ENCODE assay signal across 19 mouse cellular contexts in genomic region chr14:48151554-48151953, GRCm38 (mm10).
"Had no signal": no experiment of that assay in that cellular context is flagged by ENCODE, and none has a peak within 500 bp of the region (broad histone marks: within the 10 kb centered on the region; RNA-seq: fewer than 3 reads in every experiment).

No protein-coding gene starts in this region.

- H3K27me3 ChIP-seq: midbrain, embryonic 12.5 days; neural tube, embryonic 13.5 days; neural tube, embryonic 15.5 days had no signal

- H3K9me3 ChIP-seq: midbrain, embryonic 10.5 days; midbrain, embryonic 12.5 days; neural tube, embryonic 13.5 days; neural tube, embryonic 15.5 days had no signal

- H3K9ac ChIP-seq: lung, embryonic 14.5 days; midbrain, embryonic 12.5 days; neural tube, embryonic 13.5 days; neural tube, embryonic 15.5 days had no signal

- H3K36me3 ChIP-seq: midbrain, embryonic 12.5 days; neural tube, embryonic 13.5 days; neural tube, embryonic 15.5 days had no signal

- ATAC-seq: midbrain, embryonic 16.5 days had no signal

- H3K4me2 ChIP-seq: lung, embryonic 14.5 days; midbrain, embryonic 12.5 days; neural tube, embryonic 13.5 days; neural tube, embryonic 15.5 days had no signal

- H3K4me1 ChIP-seq: midbrain, embryonic 12.5 days had no signal

- H3K27ac ChIP-seq: midbrain, embryonic 10.5 days; midbrain, embryonic 12.5 days; neural tube, embryonic 13.5 days; neural tube, embryonic 15.5 days had no signal

- DNase-seq: lung, adult 18-20 months; lung, embryonic 14.5 days; lung, postnatal 10 days; lung, postnatal 4 days; midbrain, embryonic 14.5 days; retina, postnatal 1 day; right cerebral cortex, adult 18-20 months; right cerebral cortex, postnatal 25 days; right cerebral cortex, postnatal 4 days; spleen, adult 18-20 months; thymus, adult 18-20 months; thymus, postnatal 14 days; thymus, postnatal 36 days had no signal

- H3K4me3 ChIP-seq: midbrain, embryonic 10.5 days; midbrain, embryonic 12.5 days; myocyte; neural tube, embryonic 13.5 days; neural tube, embryonic 15.5 days had no signal
